Mouse (Mus musculus) brain, embryonic 14.5 days (tissue): ENCODE data around the gene Dus1l. TPM values are rescaled to one million over a fixed set of nuclear protein-coding genes. Genes with fewer than 3 reads are reported as not detected.

Experiments
- DNase-seq: peaks from one replicate; pipeline ENCODE4 v3.0.0-alpha.2; 2011; ENCODE audit warnings: low read depth
- CTCF ChIP-seq: fragments of 200-500 bp; IDR thresholded peaks from 2 replicates; pipeline ENCODE4 v1.5.1; 2012; ENCODE audit warnings: inconsistent platforms, mild to moderate bottlenecking, moderate library complexity, borderline replicate concordance; ENCODE audit not compliant: insufficient read depth, insufficient read length; ENCODE audit errors: extremely low read depth
- POLR2A ChIP-seq: fragments of 200-500 bp; IDR thresholded peaks from 2 replicates; pipeline ENCODE4 v1.6.1; 2012; ENCODE audit warnings: mild to moderate bottlenecking, inconsistent platforms, borderline replicate concordance; ENCODE audit not compliant: poor library complexity, insufficient read depth, insufficient read length, severe bottlenecking; ENCODE audit errors: extremely low read depth
- polyA plus RNA-seq: library from polyadenylated mRNA; depleted of rRNA; stranded (reverse); fragments of >200 nt; gene quantifications from 2 replicates; pipeline ENCODE4 v1.2.3, GENCODE M21; 2012; rRNA removed

The Dus1l gene
- polyA plus RNA-seq, 1 experiment = 38.9 TPM

GRCm38 (mm10) chr11:120761811-120762671, 34.2 kb downstream of the Dus1l start:
- TF ChIP-seq CTCF (no peak), POLR2A (no peak)
- no peak for DNase-seq

DNA sequence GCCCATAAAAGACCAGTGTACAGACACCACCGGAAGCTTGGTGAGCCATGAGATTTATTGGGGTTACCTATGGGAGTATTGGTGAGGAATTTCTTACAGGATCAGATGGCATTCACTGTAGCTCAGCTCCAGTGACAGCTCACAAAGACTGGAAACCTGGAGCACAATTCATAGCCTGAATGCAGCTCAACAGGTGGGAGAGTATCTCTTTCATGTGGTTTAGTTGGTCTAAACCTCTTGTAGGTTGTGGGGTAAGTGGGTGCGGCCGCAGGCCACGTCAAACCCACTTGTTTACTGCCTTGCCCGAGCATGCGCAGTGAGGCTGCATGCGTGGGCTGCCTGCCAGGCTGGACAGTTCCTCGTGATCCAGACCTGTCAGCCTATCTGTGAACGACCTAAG, 36.0 kb downstream of the Dus1l start:
- no peak for DNase-seq
- TF ChIP-seq POLR2A (no peak), CTCF (no peak)

GRCm38 (mm10) chr11:120751606-120752005, 44.6 kb downstream of the Dus1l start:
- DNase-seq = no peak
- no peak for TF ChIP-seq CTCF
- no peak for TF ChIP-seq POLR2A

DNA sequence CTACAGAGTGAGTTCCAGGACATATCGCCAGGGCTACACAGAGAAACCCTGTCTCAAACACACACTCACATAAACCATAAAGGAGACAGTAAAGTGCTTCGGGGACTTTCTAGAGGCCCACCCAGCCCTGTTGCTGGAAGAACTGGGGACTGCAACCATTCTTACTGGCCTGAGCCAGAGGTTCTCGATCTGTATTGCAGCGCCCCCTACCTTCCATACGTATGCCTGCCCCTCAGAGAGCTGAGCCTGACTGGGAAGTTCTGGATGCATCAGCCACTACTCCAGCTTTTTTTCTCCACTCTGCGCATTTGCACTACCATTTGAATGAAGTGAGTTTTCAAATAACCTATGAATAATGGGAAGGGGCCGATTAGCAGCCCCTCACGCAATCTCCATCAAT, 46.8 kb downstream of the Dus1l start:
- DNase-seq = peak; percentile 14
- TF ChIP-seq POLR2A (no peak), CTCF (peak; percentile 43; the same call in 1 of the 2 replicates)

DNA sequence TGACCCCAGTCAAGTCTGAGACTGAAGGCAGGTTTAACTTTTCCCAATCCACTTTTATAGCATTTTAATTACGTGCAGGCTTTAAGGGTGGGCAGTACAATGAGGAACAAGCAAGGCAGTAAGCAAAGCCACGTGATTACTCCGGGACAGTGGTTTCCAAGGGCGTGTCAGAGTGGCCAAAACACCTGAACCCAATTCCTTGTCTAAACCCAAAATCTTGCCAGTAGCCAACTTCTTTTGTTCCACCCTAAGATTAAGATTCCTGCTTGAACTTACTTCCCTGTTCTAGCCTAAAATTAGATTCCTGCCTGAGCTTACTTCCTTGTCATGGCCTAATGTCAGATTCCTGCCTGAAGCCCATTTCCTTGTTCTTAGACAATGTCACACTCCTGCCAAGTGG, 48.2 kb downstream of the Dus1l start:
- no peak for DNase-seq
- TF ChIP-seq CTCF = no peak
- no peak for TF ChIP-seq POLR2A

- no peak for TF ChIP-seq POLR2A
- TF ChIP-seq CTCF = no peak
- DNase-seq = no peak
These were observed 52.0 kb downstream of the Dus1l start for GRCm38 (mm10) chr11:120744121-120744701.

- no peak for DNase-seq
- no peak for TF ChIP-seq CTCF
- TF ChIP-seq POLR2A = no peak
These were observed 55.2 kb downstream of the Dus1l start for GRCm38 (mm10) chr11:120740981-120741380.

Other genes starting within 250 kb of the Dus1l start
- gene Mcrip1, start 246.7 kb downstream of the Dus1l start, polyA plus RNA-seq = 204 and 253 TPM in 2 replicates
- gene Ppp1r27, start 245.3 kb downstream of the Dus1l start, polyA plus RNA-seq = not detected in 2 replicates
- 162 and 206 TPM in 2 replicates for gene P4hb, start 223.2 kb downstream of the Dus1l start, polyA plus RNA-seq
- gene Arhgdia, start 214.8 kb downstream of the Dus1l start, polyA plus RNA-seq = 540 and 581 TPM in 2 replicates
- 86.8 and 89.7 TPM in 2 replicates for gene Alyref, start 198.0 kb downstream of the Dus1l start, polyA plus RNA-seq
- gene Anapc11, start 198.0 kb downstream of the Dus1l start, polyA plus RNA-seq = 175 and 222 TPM in 2 replicates
- gene Npb, start 187.9 kb downstream of the Dus1l start, polyA plus RNA-seq = 0.29 and 0.45 TPM in 2 replicates
- gene Pcyt2, start 178.5 kb downstream of the Dus1l start, polyA plus RNA-seq = 229 and 307 TPM in 2 replicates
- gene Sirt7, start 171.2 kb downstream of the Dus1l start, polyA plus RNA-seq = 59.4 and 85.8 TPM in 2 replicates
- gene Mafg, start 162.8 kb downstream of the Dus1l start, polyA plus RNA-seq = 57.4 and 57.6 TPM in 2 replicates
- 19.9 and 26.8 TPM in 2 replicates for gene Pycr1, start 152.6 kb downstream of the Dus1l start, polyA plus RNA-seq
- 0.35 and 0.51 TPM in 2 replicates for gene Myadml2, start 148.2 kb downstream of the Dus1l start, polyA plus RNA-seq
- 1.7 and 2.7 TPM in 2 replicates for gene Notum, start 135.2 kb downstream of the Dus1l start, polyA plus RNA-seq
- gene Aspscr1, start 123.4 kb downstream of the Dus1l start, polyA plus RNA-seq = 83.0 and 90.3 TPM in 2 replicates
- 59.7 and 89.6 TPM in 2 replicates for gene Cenpx, start 82.7 kb downstream of the Dus1l start, polyA plus RNA-seq
- 97.6 and 128 TPM in 2 replicates for gene Lrrc45, start 82.5 kb downstream of the Dus1l start, polyA plus RNA-seq
- 425 and 438 TPM in 2 replicates for gene Rac3, start 74.9 kb downstream of the Dus1l start, polyA plus RNA-seq
- 8.6 and 11.8 TPM in 2 replicates for gene Dcxr, start 69.1 kb downstream of the Dus1l start, polyA plus RNA-seq
- gene Cbr2, start 64.3 kb downstream of the Dus1l start, polyA plus RNA-seq = 0.53 and 0.66 TPM in 2 replicates
- 0.76 and 1.9 TPM in 2 replicates for gene Hmga1b, start 33.6 kb downstream of the Dus1l start, polyA plus RNA-seq
- gene Rfng, start 12.2 kb downstream of the Dus1l start, polyA plus RNA-seq = 117 and 119 TPM in 2 replicates
- 277 and 337 TPM in 2 replicates for gene Gps1, start 12.1 kb downstream of the Dus1l start, polyA plus RNA-seq
- 298 and 471 TPM in 2 replicates for gene Fasn, start 28.1 kb upstream of the Dus1l start, polyA plus RNA-seq
- 5.6 and 7.2 TPM in 2 replicates for gene Ccdc57, start 136.5 kb upstream of the Dus1l start, polyA plus RNA-seq
- gene Slc16a3, start 152.1 kb upstream of the Dus1l start, polyA plus RNA-seq = 9.4 and 10.9 TPM in 2 replicates
- gene Csnk1d, start 194.9 kb upstream of the Dus1l start, polyA plus RNA-seq = 187 and 202 TPM in 2 replicates
- 0.08 TPM in 1 of 2 replicates, not detected in the other for gene Cd7, start 243.0 kb upstream of the Dus1l start, polyA plus RNA-seq